Mouse (Mus musculus) CH12.LX (cell line): ENCODE results near the gene Mettl2.

Experiments used
- ETS1 ChIP-seq: conservative IDR thresholded peaks from 2 replicates; pipeline ENCODE4 v1.6.1; 2012; ENCODE audit warnings: low read depth, mild to moderate bottlenecking, inconsistent platforms, low read length, improper control_type of control experiment, moderate library complexity
- MYC ChIP-seq: IDR thresholded peaks from 2 replicates; pipeline ENCODE4 v1.6.1; 2011; ENCODE audit warnings: low read depth, mild to moderate bottlenecking, improper control_type of control experiment, low read length
- POLR2A ChIP-seq: IDR thresholded peaks from 2 replicates; pipeline ENCODE4 v1.6.1; 2011; ENCODE audit warnings: low read depth, mild to moderate bottlenecking, improper control_type of control experiment, low read length

DNA sequence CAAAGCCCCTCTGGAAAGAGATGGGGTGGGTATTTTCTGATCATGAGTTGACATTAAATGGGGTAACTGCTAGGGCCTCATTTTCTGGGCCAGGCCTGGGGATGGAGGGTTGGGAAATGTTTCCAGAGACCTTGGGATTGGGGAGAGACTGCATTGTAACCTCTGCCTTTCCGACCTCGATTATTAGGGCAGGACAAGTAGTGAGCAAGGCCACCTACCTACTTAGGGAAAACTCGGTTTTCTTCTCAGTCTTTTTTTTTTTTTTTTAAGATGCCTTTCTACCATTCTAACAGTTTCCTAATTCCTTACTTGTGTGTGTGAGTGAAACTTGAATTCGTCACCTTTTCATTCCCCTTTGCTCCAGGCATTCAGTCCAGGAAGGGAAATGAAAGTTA, 56.2 kb downstream of the Mettl2 start:
- TF ChIP-seq MYC (no peak), ETS1 (no peak), POLR2A (no peak)
